Mouse (Mus musculus) kidney, postnatal 0 days (tissue): ENCODE measurements at regions not wholly inside any gene's neighbourhood (a gene's known extent, or its start where the extent isn't known, plus 50 kb on each side); places are given as distances from the start of the nearest gene placed in this dataset.

ENCODE experiments used
- ATAC-seq: fragments of 200-750 bp; cut with Nextera tagmentation; replicated peaks from 2 replicates; pipeline ENCODE4 v1.8.0; 2017; ENCODE audit warnings: low read depth, moderate number of reproducible peaks, moderate TSS enrichment, moderate library complexity; ENCODE audit not compliant: low FRiP score
- DNase-seq: peaks from one replicate; pipeline ENCODE4 v3.0.0-alpha.2; 2016; ENCODE audit warnings: low spot score
- H3K27ac ChIP-seq: fragments of 300-500 bp; sonication (generic); 2 replicates; pipeline ENCODE4 v1.5.1; 2014; ENCODE audit warnings: mild to moderate bottlenecking
- H3K27me3 ChIP-seq: fragments of 300-500 bp; sonication (generic); 2 replicates; pipeline ENCODE4 v1.6.1; 2014; ENCODE audit warnings: low read length, mixed read lengths; ENCODE audit not compliant: insufficient read depth
- H3K36me3 ChIP-seq: fragments of 300-500 bp; sonication (generic); 2 replicates; pipeline ENCODE4 v1.6.1; 2014; ENCODE audit warnings: low read length, mixed read lengths; ENCODE audit not compliant: insufficient read depth
- H3K4me1 ChIP-seq: fragments of 300-500 bp; sonication (generic); replicated peaks from 2 replicates; pipeline ENCODE4 v1.6.1; 2014; ENCODE audit warnings: antibody characterized with exemption, low read length, mixed read lengths; ENCODE audit not compliant: insufficient read depth
- H3K4me2 ChIP-seq: fragments of 300-500 bp; sonication (generic); 2 replicates; pipeline ENCODE4 v1.6.1; 2014; ENCODE audit warnings: mild to moderate bottlenecking, low read length, moderate library complexity, mixed read lengths
- H3K4me3 ChIP-seq: fragments of 300-500 bp; sonication (generic); replicated peaks from 2 replicates; pipeline ENCODE4 v1.5.1; 2014; ENCODE audit warnings: low read depth, low read length
- H3K9ac ChIP-seq: fragments of 300-500 bp; sonication (generic); 2 replicates; pipeline ENCODE4 v1.6.1; 2014; ENCODE audit warnings: low read depth, low read length
- H3K9me3 ChIP-seq: fragments of 300-500 bp; sonication (generic); replicated peaks from 2 replicates; pipeline ENCODE4 v1.6.1; 2016; ENCODE audit warnings: low read length, inconsistent platforms, mixed read lengths
- CTCF ChIP-seq: IDR thresholded peaks from 2 replicates; pipeline ENCODE4 v1.5.1; 2016; ENCODE audit warnings: antibody characterized with exemption, low read depth, mild to moderate bottlenecking, moderate library complexity
- WGBS: fragments of 180-500 bp; shearing (Covaris S2); extraction: QIAGEN DNeasy Blood & Tissue Kit; methylation state at CpG from one replicate; pipeline ENCODE4 v1.1.7; 2014; 5-methylcytosine and 5-hydroxymethylcytosine counted together

DNA sequence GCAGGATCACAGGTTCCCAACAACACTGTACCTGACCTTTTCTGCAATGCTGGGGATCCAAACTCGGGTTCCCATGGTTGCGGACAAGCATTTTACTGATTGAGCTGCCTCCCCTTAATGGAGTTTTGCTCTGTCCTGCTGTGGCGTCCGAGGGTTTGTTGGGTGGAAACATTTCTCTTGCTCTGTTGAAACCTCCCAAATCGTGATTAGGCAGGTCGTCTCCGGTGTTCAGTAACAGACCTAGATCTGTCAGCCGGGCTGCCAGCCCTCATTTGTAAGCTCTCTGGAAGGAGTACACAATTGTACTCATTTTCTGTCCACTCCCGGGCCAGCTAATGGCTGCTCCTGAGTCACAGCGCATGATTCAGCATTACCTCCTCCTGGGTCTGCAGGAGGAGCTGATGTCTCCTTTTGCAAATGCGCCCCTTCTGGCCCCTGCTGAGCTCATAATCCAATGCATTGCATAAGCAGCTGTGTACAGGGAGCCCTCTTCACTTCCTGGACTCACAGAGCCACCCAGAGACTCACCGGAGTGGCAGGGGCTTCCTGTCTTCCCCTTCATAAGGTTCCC, 49.8 kb upstream of the Sipa1l2 start:
- 51% methylated on average over 12 of the region's 12 CpGs for WGBS
- peak; percentile 23; the same call in 1 of the 2 replicates for TF ChIP-seq CTCF
- peak; percentile 44 for DNase-seq
- Histone ChIP-seq H3K27ac (peak overlapping the region; percentile 31; the same call in 1 of the 2 replicates), H3K4me2 (no peak overlapping the region), H3K36me3 (no peaks in the 10 kb centered on the region), H3K4me1 (peaks cover 12% of the 10 kb centered on the region), H3K9me3 (no peaks in the 10 kb centered on the region), H3K4me3 (no peak overlapping the region), H3K27me3 (no peaks in the 10 kb centered on the region), H3K9ac (peak overlapping the region; percentile 37; the same call in 1 of the 2 replicates)
- ATAC-seq: no peak
